Mouse (Mus musculus): ENCODE data around the gene Auh.

DNA sequence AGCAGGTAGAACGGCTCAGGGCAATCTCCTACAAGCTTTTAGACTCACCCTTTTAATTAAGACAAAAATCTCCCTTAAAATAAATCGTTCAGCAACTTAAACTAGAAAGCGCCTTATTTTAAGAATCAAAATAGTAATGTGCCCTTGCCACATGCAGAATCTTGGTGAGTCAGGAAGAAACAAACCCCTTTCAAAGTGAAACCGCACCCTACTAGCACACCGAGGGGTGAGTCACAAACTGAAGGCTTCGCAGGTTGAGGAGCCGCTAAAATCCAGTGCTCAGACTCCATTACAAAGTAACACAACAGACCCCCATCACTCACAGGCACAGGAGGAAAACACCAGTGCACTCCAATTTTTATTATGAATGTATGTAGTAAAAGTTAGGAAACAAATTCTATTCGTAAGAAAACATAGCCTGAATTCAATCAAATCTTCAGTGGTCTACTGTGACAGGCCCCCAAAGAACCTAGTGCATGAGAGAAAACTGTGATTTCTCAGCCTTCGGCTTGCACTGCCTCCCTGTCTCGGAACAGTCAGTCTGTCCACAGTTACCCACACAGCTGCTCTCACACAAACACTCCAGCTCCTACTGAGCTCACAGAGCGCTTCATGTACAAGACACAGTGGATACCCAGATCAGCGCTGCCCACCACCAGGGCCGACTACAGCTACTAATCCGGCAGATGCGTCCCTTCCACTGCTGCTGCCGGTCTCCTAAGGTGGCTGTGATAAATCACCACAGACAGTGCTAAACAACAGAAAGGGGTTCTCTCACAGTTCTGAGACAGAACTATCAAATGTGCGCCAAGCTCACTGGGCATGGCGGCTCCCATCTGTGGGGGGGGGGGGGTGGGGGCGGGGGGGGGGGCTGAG is 46.2 kb downstream of the Auh start:
- TF ChIP-seq CTCF (IDR thresholded peaks at IDR 0.05; ENCODE audit: low read depth, low read length) = no peak
- no peak for TF ChIP-seq GATA1 (IDR thresholded peaks at IDR 0.05; ENCODE audit: borderline replicate concordance, low read length)
- no peak for TF ChIP-seq POLR2AphosphoS5 (IDR thresholded peaks at IDR 0.05; ENCODE audit: insufficient replicate concordance, low read depth, low read length)

Data from G1E (cell line).